Mouse (Mus musculus): ENCODE measurements around the gene Spag9. TPM values are rescaled to one million over a fixed set of nuclear protein-coding genes. Genes with fewer than 3 reads are reported as not detected.

Gene Spag9
- polyA plus RNA-seq, 1 experiment from 2014 or later: 86.6 TPM

DNA sequence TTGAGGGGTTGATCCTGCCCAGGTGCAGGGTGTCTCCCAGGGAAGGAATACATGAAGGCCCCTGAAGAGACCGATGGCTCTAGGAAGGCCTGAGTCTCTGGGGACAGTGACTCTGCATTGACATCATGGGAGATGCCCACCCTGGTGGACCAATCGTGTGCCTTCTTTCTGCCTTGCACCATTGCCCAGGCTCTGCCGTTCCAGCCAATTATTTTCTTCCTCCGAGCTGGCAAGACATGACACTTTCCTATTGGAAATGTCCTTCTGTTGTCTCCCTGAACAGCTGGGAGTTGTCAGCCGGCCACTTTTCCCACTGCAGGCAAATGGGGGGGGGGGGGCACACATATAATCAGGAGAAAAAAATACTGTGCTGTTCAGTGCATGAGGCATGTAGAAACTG is 172.3 kb downstream of the Spag9 start:
- no peak overlapping the region for H3K4me3 ChIP-seq (ENCODE audit: low read depth, low read length)
- no peak overlapping the region for H3K4me2 ChIP-seq (ENCODE audit: low read depth)
- no peaks in the 10 kb centered on the region for H3K9me3 ChIP-seq (ENCODE audit: control insufficient read depth, low read length)
- no peaks in the 10 kb centered on the region for H3K36me3 ChIP-seq (ENCODE audit: control insufficient read depth, insufficient read depth, low read length)
- H3K27me3 ChIP-seq (ENCODE audit: control insufficient read depth, insufficient read depth, low read length): no peaks in the 10 kb centered on the region
- DNase-seq (ENCODE audit: low spot score) (no peak), ATAC-seq (ENCODE audit: insufficient read depth, low FRiP score, low TSS enrichment) (no peak)
- H3K27ac ChIP-seq (ENCODE audit: low read depth, low read length): no peak overlapping the region
- no peak overlapping the region for H3K9ac ChIP-seq (ENCODE audit: low read length)
- WGBS: 67% methylated on average over 5 of the region's 5 CpGs
- H3K4me1 ChIP-seq (ENCODE audit: control insufficient read depth, insufficient read depth, low read length): peaks cover 4% of the 10 kb centered on the region

- H3K9ac ChIP-seq (ENCODE audit: low read length): no peak overlapping the region
- ATAC-seq (ENCODE audit: insufficient read depth, low FRiP score, low TSS enrichment): no peak
Observed at GRCm38 (mm10) chr11:94169596-94169995, 173.7 kb downstream of the Spag9 start.

GRCm38 (mm10) chr11:94171691-94172090 is 175.8 kb downstream of the Spag9 start:
- no peak overlapping the region for H3K9ac ChIP-seq (ENCODE audit: low read length)
- no peak overlapping the region for H3K27ac ChIP-seq (ENCODE audit: low read depth, low read length)
- no peaks in the 10 kb centered on the region for H3K36me3 ChIP-seq (ENCODE audit: control insufficient read depth, insufficient read depth, low read length)
- ATAC-seq (ENCODE audit: insufficient read depth, low FRiP score, low TSS enrichment) (no peak), DNase-seq (ENCODE audit: low spot score) (no peak)
- 91% methylated on average over 5 of the region's 5 CpGs for WGBS
- no peak overlapping the region for H3K4me2 ChIP-seq (ENCODE audit: low read depth)
- no peaks in the 10 kb centered on the region for H3K27me3 ChIP-seq (ENCODE audit: control insufficient read depth, insufficient read depth, low read length)
- no peaks in the 10 kb centered on the region for H3K9me3 ChIP-seq (ENCODE audit: control insufficient read depth, low read length)
- H3K4me3 ChIP-seq (ENCODE audit: low read depth, low read length): no peak overlapping the region
- no peaks in the 10 kb centered on the region for H3K4me1 ChIP-seq (ENCODE audit: control insufficient read depth, insufficient read depth, low read length)

More at GRCm38 (mm10) chr11:94169596-94169995, 173.7 kb downstream of the Spag9 start:
- DNase-seq (ENCODE audit: low spot score): no peak
- Histone ChIP-seq H3K9me3 (ENCODE audit: control insufficient read depth, low read length) (no peaks in the 10 kb centered on the region), H3K4me2 (ENCODE audit: low read depth) (no peak overlapping the region), H3K36me3 (ENCODE audit: control insufficient read depth, insufficient read depth, low read length) (no peaks in the 10 kb centered on the region), H3K27ac (ENCODE audit: low read depth, low read length) (no peak overlapping the region), H3K4me1 (ENCODE audit: control insufficient read depth, insufficient read depth, low read length) (no peaks in the 10 kb centered on the region), H3K4me3 (ENCODE audit: low read depth, low read length) (no peak overlapping the region), H3K27me3 (ENCODE audit: control insufficient read depth, insufficient read depth, low read length) (no peaks in the 10 kb centered on the region)
- WGBS: 80% methylated on average over 5 of the region's 5 CpGs

- Histone ChIP-seq H3K4me3 (ENCODE audit: low read depth, low read length) (no peak overlapping the region), H3K27ac (ENCODE audit: low read depth, low read length) (no peak overlapping the region), H3K4me1 (ENCODE audit: control insufficient read depth, insufficient read depth, low read length) (no peaks in the 10 kb centered on the region), H3K27me3 (ENCODE audit: control insufficient read depth, insufficient read depth, low read length) (no peaks in the 10 kb centered on the region), H3K9ac (ENCODE audit: low read length) (no peak overlapping the region), H3K9me3 (ENCODE audit: control insufficient read depth, low read length) (no peaks in the 10 kb centered on the region), H3K4me2 (ENCODE audit: low read depth) (no peak overlapping the region), H3K36me3 (ENCODE audit: control insufficient read depth, insufficient read depth, low read length) (no peaks in the 10 kb centered on the region)
- no peak for ATAC-seq (ENCODE audit: insufficient read depth, low FRiP score, low TSS enrichment)
- 83% methylated on average over 9 of the region's 9 CpGs for WGBS
- DNase-seq (ENCODE audit: low spot score): no peak
Observed at GRCm38 (mm10) chr11:94172186-94172585, 176.3 kb downstream of the Spag9 start.

DNA sequence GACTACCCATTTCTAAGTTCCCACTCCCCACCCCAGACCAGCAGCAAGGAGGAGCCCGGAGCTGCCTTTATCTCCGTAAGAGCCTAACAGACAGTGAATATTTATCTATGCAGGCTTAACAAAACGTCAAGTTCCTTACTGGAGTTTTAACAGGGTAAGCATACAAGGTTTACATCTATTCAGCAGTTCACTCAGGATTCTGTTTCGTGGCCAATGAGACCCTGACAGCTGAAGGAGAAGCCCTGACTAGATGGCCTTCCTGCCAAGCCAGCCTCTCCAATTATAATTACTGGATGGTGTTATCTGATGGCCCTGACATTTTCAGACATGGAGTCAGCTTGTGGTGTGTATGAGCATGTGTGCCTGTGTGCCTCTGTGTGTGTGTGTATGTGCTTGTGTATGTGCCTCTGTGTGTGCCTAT is 177.8 kb downstream of the Spag9 start:
- 71% methylated on average over 4 of the region's 4 CpGs for WGBS
- Histone ChIP-seq H3K4me1 (ENCODE audit: control insufficient read depth, insufficient read depth, low read length) (no peaks in the 10 kb centered on the region), H3K4me2 (ENCODE audit: low read depth) (no peak overlapping the region), H3K9me3 (ENCODE audit: control insufficient read depth, low read length) (no peaks in the 10 kb centered on the region), H3K27me3 (ENCODE audit: control insufficient read depth, insufficient read depth, low read length) (no peaks in the 10 kb centered on the region), H3K27ac (ENCODE audit: low read depth, low read length) (no peak overlapping the region), H3K36me3 (ENCODE audit: control insufficient read depth, insufficient read depth, low read length) (no peaks in the 10 kb centered on the region), H3K9ac (ENCODE audit: low read length) (no peak overlapping the region), H3K4me3 (ENCODE audit: low read depth, low read length) (no peak overlapping the region)
- DNase-seq (ENCODE audit: low spot score): no peak
- ATAC-seq (ENCODE audit: insufficient read depth, low FRiP score, low TSS enrichment): no peak

- Histone ChIP-seq H3K4me2 (ENCODE audit: low read depth) (no peak overlapping the region), H3K4me1 (ENCODE audit: control insufficient read depth, insufficient read depth, low read length) (no peaks in the 10 kb centered on the region), H3K9ac (ENCODE audit: low read length) (no peak overlapping the region), H3K9me3 (ENCODE audit: control insufficient read depth, low read length) (no peaks in the 10 kb centered on the region), H3K27me3 (ENCODE audit: control insufficient read depth, insufficient read depth, low read length) (no peaks in the 10 kb centered on the region), H3K27ac (ENCODE audit: low read depth, low read length) (no peak overlapping the region), H3K36me3 (ENCODE audit: control insufficient read depth, insufficient read depth, low read length) (no peaks in the 10 kb centered on the region), H3K4me3 (ENCODE audit: low read depth, low read length) (no peak overlapping the region)
- 73% methylated on average over 7 of the region's 7 CpGs for WGBS
- DNase-seq (ENCODE audit: low spot score) (no peak), ATAC-seq (ENCODE audit: insufficient read depth, low FRiP score, low TSS enrichment) (no peak)
Observed at GRCm38 (mm10) chr11:94175288-94175687, 179.4 kb downstream of the Spag9 start.

Other genes with a start within 250 kb of the Spag9 start
- gene Utp18, start 110.3 kb upstream of the Spag9 start, polyA plus RNA-seq (2014; fragmentation: Nextera tagmentation; extraction: Ambion mirVana): 40.7 and 45.0 TPM in 2 replicates
- gene Mbtd1, start 110.2 kb upstream of the Spag9 start, polyA plus RNA-seq (2014; fragmentation: Nextera tagmentation; extraction: Ambion mirVana): 26.4 and 29.5 TPM in 2 replicates
- gene Nme2, start 39.8 kb upstream of the Spag9 start, polyA plus RNA-seq (2014; fragmentation: Nextera tagmentation; extraction: Ambion mirVana): 109 and 135 TPM in 2 replicates
- 382 and 395 TPM in 2 replicates for gene Gm20390, start 27.8 kb upstream of the Spag9 start, polyA plus RNA-seq (2014; fragmentation: Nextera tagmentation; extraction: Ambion mirVana)
- gene Nme1, start 27.6 kb upstream of the Spag9 start, polyA plus RNA-seq (2014; fragmentation: Nextera tagmentation; extraction: Ambion mirVana): 275 and 294 TPM in 2 replicates
- 33.3 and 35.6 TPM in 2 replicates for gene Tob1, start 215.4 kb downstream of the Spag9 start, polyA plus RNA-seq (2014; fragmentation: Nextera tagmentation; extraction: Ambion mirVana)
- 1.2 and 2.5 TPM in 2 replicates for gene Wfikkn2, start 249.9 kb downstream of the Spag9 start, polyA plus RNA-seq (2014; fragmentation: Nextera tagmentation; extraction: Ambion mirVana)